Mouse (Mus musculus): ENCODE results near the gene Frrs1.

The Frrs1 gene

GRCm38 (mm10) chr3:116848099-116848498 is 11.2 kb upstream of the Frrs1 start:
- DNase-seq (ENCODE audit: low spot score in 2 of 2), result no peak

- DNase-seq (ENCODE audit: low spot score in 2 of 2), result no peak
These were observed 10.3 kb upstream of the Frrs1 start for GRCm38 (mm10) chr3:116848936-116849335.

- DNase-seq (ENCODE audit: low spot score in 2 of 2), result no peak
These were observed 8.9 kb upstream of the Frrs1 start for GRCm38 (mm10) chr3:116850376-116850775.

- no peak for DNase-seq (ENCODE audit: low spot score in 2 of 2)
These were observed 6.8 kb upstream of the Frrs1 start for GRCm38 (mm10) chr3:116852421-116852820.

GRCm38 (mm10) chr3:116857611-116858010 is 1.7 kb upstream of the Frrs1 start:
- no peak for DNase-seq (ENCODE audit: low spot score in 2 of 2)

- no peak for DNase-seq (ENCODE audit: low spot score in 2 of 2)
These were observed 488 bp downstream of the Frrs1 start for GRCm38 (mm10) chr3:116859752-116860151.

- no peak for DNase-seq (ENCODE audit: low spot score in 2 of 2)
These were observed 1.3 kb downstream of the Frrs1 start for GRCm38 (mm10) chr3:116860333-116861222.

GRCm38 (mm10) chr3:116861223-116861539 is 1.9 kb downstream of the Frrs1 start:
- DNase-seq (ENCODE audit: low spot score in 2 of 2), result no peak

GRCm38 (mm10) chr3:116861540-116862067 is 2.3 kb downstream of the Frrs1 start:
- DNase-seq (ENCODE audit: low spot score in 2 of 2), result peak; percentile 46 to 62

GRCm38 (mm10) chr3:116862621-116863020 is 3.4 kb downstream of the Frrs1 start:
- DNase-seq (ENCODE audit: low spot score in 2 of 2), result no peak

- DNase-seq (ENCODE audit: low spot score in 2 of 2), result no peak
These were observed 5.2 kb downstream of the Frrs1 start for GRCm38 (mm10) chr3:116864421-116864820.

GRCm38 (mm10) chr3:116865199-116865636 is 6.0 kb downstream of the Frrs1 start:
- DNase-seq (ENCODE audit: low spot score in 2 of 2), result no peak

- DNase-seq (ENCODE audit: low spot score in 2 of 2), result no peak
These were observed 11.1 kb downstream of the Frrs1 start for GRCm38 (mm10) chr3:116870372-116870771.

- DNase-seq (ENCODE audit: low spot score in 2 of 2), result no peak
These were observed 23.1 kb downstream of the Frrs1 start for GRCm38 (mm10) chr3:116882221-116882960.

- no peak for DNase-seq (ENCODE audit: low spot score in 2 of 2)
These were observed 25.7 kb downstream of the Frrs1 start for GRCm38 (mm10) chr3:116884941-116885340.

- no peak for DNase-seq (ENCODE audit: low spot score in 2 of 2)
These were observed 30.1 kb downstream of the Frrs1 start for GRCm38 (mm10) chr3:116889358-116889757.

- no peak for DNase-seq (ENCODE audit: low spot score in 2 of 2)
These were observed 31.3 kb downstream of the Frrs1 start for GRCm38 (mm10) chr3:116890576-116890975.

- no peak for DNase-seq (ENCODE audit: low spot score in 2 of 2)
These were observed 32.4 kb downstream of the Frrs1 start for GRCm38 (mm10) chr3:116891436-116892205.

GRCm38 (mm10) chr3:116892206-116892563 is 32.9 kb downstream of the Frrs1 start:
- DNase-seq (ENCODE audit: low spot score in 2 of 2), result no peak

GRCm38 (mm10) chr3:116892872-116893271 is 33.6 kb downstream of the Frrs1 start:
- no peak for DNase-seq (ENCODE audit: low spot score in 2 of 2)

GRCm38 (mm10) chr3:116904158-116904557 is 44.9 kb downstream of the Frrs1 start:
- peak in 1 of 2 experiments; percentile 72 for DNase-seq (ENCODE audit: low spot score in 2 of 2)

- peak in 1 of 2 experiments; percentile 20 for DNase-seq (ENCODE audit: low spot score in 2 of 2)
These were observed 46.6 kb downstream of the Frrs1 start for GRCm38 (mm10) chr3:116905898-116906297.
